Mouse (Mus musculus) hindbrain, embryonic 16.5 days (tissue): Measurements from ENCODE around the gene Lrrc4. TPM values are rescaled to one million over a fixed set of nuclear protein-coding genes. Genes with fewer than 3 reads are reported as not detected.

ENCODE experiments used
- ATAC-seq: fragments of 200-750 bp; cut with Nextera tagmentation; 2 replicates; pipeline ENCODE4 v1.8.0; 2017; ENCODE audit warnings: moderate TSS enrichment, moderate library complexity
- H3K27ac ChIP-seq: fragments of 300-500 bp; sonication (generic); 2 replicates; pipeline ENCODE4 v1.5.1; 2014; ENCODE audit warnings: low read depth, mild to moderate bottlenecking, control low read depth, low read length, moderate library complexity
- H3K27me3 ChIP-seq: fragments of 300-500 bp; sonication (generic); replicated peaks from 2 replicates; pipeline ENCODE4 v1.6.1; 2014; ENCODE audit warnings: low read length; ENCODE audit not compliant: control insufficient read depth, insufficient read depth
- H3K36me3 ChIP-seq: fragments of 300-500 bp; sonication (generic); 2 replicates; pipeline ENCODE4 v1.6.1; 2014; ENCODE audit warnings: mild to moderate bottlenecking, low read length, moderate library complexity, mixed read lengths; ENCODE audit not compliant: control insufficient read depth, insufficient read depth
- H3K4me1 ChIP-seq: fragments of 300-500 bp; sonication (generic); 2 replicates; pipeline ENCODE4 v1.6.1; 2014; ENCODE audit warnings: low read depth, low read length; ENCODE audit not compliant: control insufficient read depth, insufficient read depth
- H3K4me2 ChIP-seq: fragments of 300-500 bp; sonication (generic); 2 replicates; pipeline ENCODE4 v1.6.1; 2014; ENCODE audit warnings: mild to moderate bottlenecking, low read length, control low read depth, moderate library complexity
- H3K4me3 ChIP-seq: fragments of 300-500 bp; sonication (generic); 2 replicates; pipeline ENCODE4 v1.5.1; 2014; ENCODE audit warnings: mild to moderate bottlenecking, low read length, control low read depth, moderate library complexity
- H3K9ac ChIP-seq: fragments of 300-500 bp; sonication (generic); 2 replicates; pipeline ENCODE4 v1.6.1; 2014; ENCODE audit warnings: low read depth, mild to moderate bottlenecking, control low read depth, low read length, moderate library complexity
- H3K9me3 ChIP-seq: fragments of 300-500 bp; sonication (generic); 2 replicates; pipeline ENCODE4 v1.6.1; 2014; ENCODE audit warnings: mild to moderate bottlenecking, low read length, moderate library complexity; ENCODE audit not compliant: control insufficient read depth
- WGBS: fragments of 180-500 bp; shearing (Covaris S2); extraction: QIAGEN DNeasy Blood & Tissue Kit; methylation state at CpG from one replicate; pipeline ENCODE4 v1.1.7; 2014; 5-methylcytosine and 5-hydroxymethylcytosine counted together
- polyA plus RNA-seq: library from polyadenylated mRNA; unstranded; fragments of >200 nt; fragmentation: Nextera tagmentation; extraction: Ambion mirVana; gene quantifications from 2 replicates; pipeline ENCODE4 v1.2.1, GENCODE M21; 2015

Lrrc4 gene
- polyA plus RNA-seq, 1 experiment from 2014 or later, result 7.2 TPM

DNA sequence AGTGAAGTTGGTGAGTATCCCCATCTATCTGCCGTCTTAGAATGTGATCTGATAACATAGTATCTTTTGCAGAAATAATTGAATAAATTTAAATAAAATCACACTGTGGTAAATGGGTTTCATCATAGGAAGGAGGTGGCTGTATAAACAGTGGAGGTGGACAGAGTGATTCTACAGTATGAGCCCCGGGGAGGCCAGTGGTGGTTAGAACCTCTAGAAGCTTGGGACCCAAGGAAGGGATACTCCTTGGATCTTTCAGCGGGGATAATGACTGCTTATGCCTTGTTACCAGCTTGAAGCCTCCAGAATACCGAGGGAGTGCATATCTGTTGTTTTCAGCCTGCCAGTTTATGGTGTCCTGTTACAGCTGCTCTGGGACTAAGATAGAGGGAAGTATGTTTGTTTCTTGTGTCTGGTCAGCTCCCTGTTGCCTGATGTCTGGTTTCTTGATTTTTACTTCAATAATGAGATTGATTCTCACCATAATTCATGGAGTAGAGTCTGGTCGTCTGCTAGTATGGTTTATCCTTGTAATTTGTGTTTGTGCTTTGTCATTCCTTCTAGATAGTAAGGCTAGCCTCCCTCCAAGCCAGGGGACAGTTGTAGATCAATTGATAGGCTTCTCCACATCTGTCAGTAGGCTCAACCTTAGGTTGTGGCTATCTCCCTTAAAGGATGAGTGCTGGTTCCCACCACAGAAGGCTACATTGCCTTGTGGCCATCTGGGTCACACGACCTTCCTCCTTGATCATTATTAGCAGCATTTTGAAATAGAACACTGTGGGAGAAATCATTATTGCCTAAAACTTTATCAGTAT lies 195.8 kb downstream of the Lrrc4 start:
- WGBS, result 83% methylated on average over 6 of the region's 6 CpGs
- Histone ChIP-seq H3K27ac (no peak overlapping the region), H3K9me3 (no peaks in the 10 kb centered on the region), H3K4me1 (peaks cover 9% of the 10 kb centered on the region), H3K9ac (no peak overlapping the region), H3K36me3 (no peaks in the 10 kb centered on the region), H3K4me3 (no peak overlapping the region), H3K27me3 (no peaks in the 10 kb centered on the region), H3K4me2 (no peak overlapping the region)
- ATAC-seq, result no peak

DNA sequence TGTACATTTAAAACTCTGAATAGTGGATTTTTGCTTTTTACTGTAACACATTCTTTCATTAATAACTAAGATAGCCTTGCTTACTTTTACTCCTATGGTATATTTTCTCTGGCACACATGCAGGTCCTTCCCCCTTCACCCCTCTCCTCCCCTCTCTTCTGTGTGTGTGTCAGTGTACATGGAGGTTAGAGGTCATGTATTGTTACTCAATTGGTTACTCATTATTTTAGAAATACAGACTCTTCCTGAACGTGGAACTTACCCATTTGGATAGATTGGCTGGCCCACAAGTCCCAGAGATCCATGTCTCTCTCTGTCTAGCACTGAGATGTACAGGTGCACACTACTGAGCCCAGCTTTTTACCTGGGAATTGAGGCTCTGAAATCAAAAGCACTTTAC lies 196.5 kb downstream of the Lrrc4 start:
- Histone ChIP-seq H3K27ac (no peak overlapping the region), H3K27me3 (no peaks in the 10 kb centered on the region), H3K4me1 (peaks cover 9% of the 10 kb centered on the region), H3K9me3 (no peaks in the 10 kb centered on the region), H3K4me2 (no peak overlapping the region), H3K9ac (no peak overlapping the region), H3K4me3 (no peak overlapping the region), H3K36me3 (no peaks in the 10 kb centered on the region)
- 58% methylated on average over 1 of the region's 1 CpGs for WGBS
- ATAC-seq, result no peak

DNA sequence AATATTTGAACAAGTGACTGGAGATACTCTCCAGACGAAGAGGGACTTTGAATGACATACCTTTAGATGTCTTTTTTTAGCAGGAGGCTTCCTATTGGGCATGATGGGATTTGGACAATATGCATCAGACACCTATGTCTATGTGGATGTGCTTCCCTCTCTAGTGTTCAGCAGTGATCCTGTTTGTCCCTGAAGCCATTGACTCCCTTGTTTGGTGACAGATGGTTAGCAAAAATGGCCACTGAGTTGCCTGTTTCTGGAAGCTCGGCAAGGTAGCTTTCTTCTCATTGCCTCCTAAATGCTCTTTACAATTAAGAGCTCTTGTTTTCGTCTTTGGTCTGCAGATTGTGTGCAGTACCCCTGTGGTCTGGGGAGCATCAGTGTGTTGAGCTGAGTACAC lies 197.9 kb downstream of the Lrrc4 start:
- H3K4me2 ChIP-seq, result no peak overlapping the region
- WGBS, result 39% methylated on average over 3 of the region's 3 CpGs
- no peak overlapping the region for H3K4me3 ChIP-seq
- no peak overlapping the region for H3K9ac ChIP-seq
- no peak overlapping the region for H3K27ac ChIP-seq
- H3K9me3 ChIP-seq, result no peaks in the 10 kb centered on the region
- no peaks in the 10 kb centered on the region for H3K27me3 ChIP-seq
- no peaks in the 10 kb centered on the region for H3K36me3 ChIP-seq
- ATAC-seq, result no peak
- H3K4me1 ChIP-seq, result peaks cover 12% of the 10 kb centered on the region

DNA sequence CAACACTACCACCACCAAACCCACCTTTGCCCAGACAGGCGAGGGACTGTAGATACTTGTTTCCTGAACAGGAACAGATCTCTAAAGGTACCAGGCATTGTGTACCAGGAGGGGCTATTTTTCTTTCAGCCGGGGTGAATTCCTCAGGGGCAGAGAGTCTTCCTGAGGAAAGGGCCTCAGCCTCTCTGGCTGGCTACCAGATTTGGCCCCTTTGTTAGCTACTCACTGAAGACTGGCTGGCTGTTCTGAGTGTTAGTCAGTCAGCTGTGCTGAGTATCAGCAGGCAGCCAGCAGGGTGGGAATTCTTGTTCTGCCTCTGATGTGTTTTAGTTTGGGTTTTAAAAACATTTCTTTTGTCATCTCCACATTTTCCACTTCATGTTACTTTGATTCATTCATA lies 198.4 kb downstream of the Lrrc4 start:
- Histone ChIP-seq H3K27ac (peak overlapping the region; percentile 13; the same call in 1 of the 2 replicates), H3K27me3 (no peaks in the 10 kb centered on the region), H3K4me2 (no peak overlapping the region), H3K9ac (no peak overlapping the region), H3K36me3 (no peaks in the 10 kb centered on the region), H3K4me3 (no peak overlapping the region), H3K9me3 (no peaks in the 10 kb centered on the region), H3K4me1 (peaks cover 16% of the 10 kb centered on the region)
- peak; percentile 62 for ATAC-seq
- 27% methylated on average over 2 of the region's 2 CpGs for WGBS

DNA sequence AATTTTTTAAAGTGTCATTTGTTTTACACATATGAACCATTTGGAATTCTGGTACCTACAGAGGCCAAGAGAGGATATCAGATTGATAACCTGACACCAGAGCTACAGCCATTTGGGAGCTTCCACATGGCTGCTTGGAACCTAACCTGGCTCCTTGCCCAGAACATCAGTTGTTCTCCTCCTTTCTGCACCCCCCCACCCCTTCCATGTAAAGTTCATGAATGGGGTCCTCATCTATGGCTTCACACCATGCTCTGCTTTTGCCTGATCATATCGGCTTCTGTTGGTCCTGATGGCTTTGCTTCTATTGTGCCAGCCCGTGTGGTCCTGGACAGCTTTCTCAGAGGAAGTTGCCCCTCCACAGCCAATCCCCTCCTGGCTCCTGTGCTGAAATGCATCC lies 200.6 kb downstream of the Lrrc4 start:
- H3K4me2 ChIP-seq, result no peak overlapping the region
- no peak overlapping the region for H3K27ac ChIP-seq
- no peaks in the 10 kb centered on the region for H3K36me3 ChIP-seq
- H3K9ac ChIP-seq, result no peak overlapping the region
- H3K27me3 ChIP-seq, result no peaks in the 10 kb centered on the region
- ATAC-seq, result no peak
- H3K4me3 ChIP-seq, result no peak overlapping the region
- WGBS, result 46% methylated on average over 2 of the region's 2 CpGs
- no peaks in the 10 kb centered on the region for H3K9me3 ChIP-seq
- peaks cover 16% of the 10 kb centered on the region for H3K4me1 ChIP-seq

DNA sequence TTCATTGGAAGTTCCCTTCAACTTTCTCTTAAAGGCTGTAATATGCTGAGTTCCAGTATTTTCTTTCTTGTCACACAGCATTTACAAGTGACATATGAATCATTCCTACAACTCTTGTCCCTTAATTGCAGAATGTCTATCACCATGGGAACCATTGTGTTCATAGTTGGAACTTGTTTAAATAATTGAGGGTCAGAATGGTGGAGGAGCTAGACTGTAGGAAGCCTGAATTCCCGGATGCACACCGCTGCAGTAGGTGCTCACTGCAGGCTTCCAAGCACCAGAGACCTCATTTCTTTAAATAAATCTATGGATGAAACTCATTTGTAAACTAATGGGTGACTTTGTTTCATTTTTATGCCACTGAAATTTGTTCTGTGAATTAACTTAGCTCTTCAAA lies 201.7 kb downstream of the Lrrc4 start:
- no peaks in the 10 kb centered on the region for H3K36me3 ChIP-seq
- H3K27ac ChIP-seq, result no peak overlapping the region
- no peaks in the 10 kb centered on the region for H3K27me3 ChIP-seq
- no peaks in the 10 kb centered on the region for H3K9me3 ChIP-seq
- no peak overlapping the region for H3K9ac ChIP-seq
- H3K4me1 ChIP-seq, result peaks cover 16% of the 10 kb centered on the region
- no peak overlapping the region for H3K4me3 ChIP-seq
- no peak overlapping the region for H3K4me2 ChIP-seq
- no peak for ATAC-seq
- 26% methylated on average over 2 of the region's 2 CpGs for WGBS

DNA sequence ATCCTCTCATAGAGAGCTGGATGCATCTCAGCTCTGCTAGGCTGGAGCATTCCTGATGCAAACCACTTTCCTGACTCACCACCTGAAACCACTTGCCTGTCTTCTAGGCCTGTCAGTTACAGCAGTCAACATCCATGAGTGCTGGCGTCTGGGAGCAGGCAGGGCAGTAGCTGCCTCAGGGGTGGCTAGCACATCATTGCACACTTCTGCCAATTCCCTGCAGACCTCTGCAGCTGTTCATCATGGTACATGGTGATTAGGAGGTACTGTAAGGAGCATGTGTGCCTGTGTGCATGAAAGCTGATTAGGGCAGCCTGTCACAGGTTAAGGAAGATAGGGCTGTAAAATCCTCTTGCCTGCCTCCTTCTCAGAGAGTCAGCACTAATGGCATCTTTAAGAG lies 203.1 kb downstream of the Lrrc4 start:
- 16% methylated on average over 1 of the region's 1 CpGs for WGBS
- no peaks in the 10 kb centered on the region for H3K9me3 ChIP-seq
- H3K4me1 ChIP-seq, result peaks cover 11% of the 10 kb centered on the region
- no peak overlapping the region for H3K27ac ChIP-seq
- no peak overlapping the region for H3K4me3 ChIP-seq
- H3K36me3 ChIP-seq, result no peaks in the 10 kb centered on the region
- H3K27me3 ChIP-seq, result no peaks in the 10 kb centered on the region
- no peak overlapping the region for H3K4me2 ChIP-seq
- H3K9ac ChIP-seq, result no peak overlapping the region
- ATAC-seq, result peak; percentile 58

DNA sequence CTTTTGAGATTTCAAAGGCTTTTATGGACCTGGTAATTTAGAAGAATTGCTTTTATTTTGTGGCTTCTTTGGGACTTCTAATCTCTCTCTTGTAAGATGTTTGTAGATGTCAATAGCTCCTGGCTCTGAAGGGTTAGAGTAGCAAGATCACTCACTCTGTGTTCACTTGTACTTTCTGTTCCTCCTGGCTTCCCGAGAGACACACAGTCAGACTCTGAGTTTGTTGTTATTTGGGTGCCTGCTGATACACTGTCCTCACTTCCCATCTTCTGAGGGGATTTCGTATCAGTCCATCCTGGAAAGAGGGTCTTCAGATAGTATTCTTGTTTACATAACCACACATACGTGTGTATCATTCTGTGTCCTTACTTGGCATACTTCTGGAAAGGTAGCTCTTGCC lies 208.6 kb downstream of the Lrrc4 start:
- Histone ChIP-seq H3K27me3 (no peaks in the 10 kb centered on the region), H3K4me3 (no peak overlapping the region), H3K4me1 (peaks cover 11% of the 10 kb centered on the region), H3K27ac (no peak overlapping the region), H3K9me3 (no peaks in the 10 kb centered on the region), H3K9ac (no peak overlapping the region), H3K4me2 (no peak overlapping the region), H3K36me3 (no peaks in the 10 kb centered on the region)
- no peak for ATAC-seq
- WGBS, result 84% methylated on average over 3 of the region's 3 CpGs

DNA sequence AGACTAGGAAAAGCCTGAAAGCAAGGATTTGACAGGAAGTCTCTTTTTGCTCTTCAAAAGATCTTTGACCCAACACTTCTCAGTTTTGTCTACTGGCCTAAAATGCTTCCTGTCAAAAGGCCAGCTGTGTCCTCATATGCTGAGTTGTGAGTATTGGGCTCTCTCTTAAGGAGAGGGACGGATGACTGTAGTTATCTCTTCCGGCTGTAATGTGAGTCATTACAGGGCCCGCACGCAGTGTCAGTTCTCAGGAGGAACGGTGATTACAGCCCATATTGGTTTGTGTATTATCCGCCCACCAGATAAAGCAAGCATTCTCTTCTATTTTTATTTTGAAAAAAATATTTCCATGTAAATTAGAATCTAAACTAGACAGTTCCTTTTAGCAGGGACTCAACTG lies 209.0 kb downstream of the Lrrc4 start:
- 75% methylated on average over 6 of the region's 6 CpGs for WGBS
- Histone ChIP-seq H3K27me3 (no peaks in the 10 kb centered on the region), H3K4me1 (peaks cover 11% of the 10 kb centered on the region), H3K9me3 (no peaks in the 10 kb centered on the region), H3K4me3 (no peak overlapping the region), H3K36me3 (no peaks in the 10 kb centered on the region), H3K9ac (no peak overlapping the region), H3K27ac (no peak overlapping the region), H3K4me2 (no peak overlapping the region)
- ATAC-seq, result no peak
